Mouse (Mus musculus): ENCODE measurements around the gene Ttf1. TPM values are rescaled to one million over a fixed set of nuclear protein-coding genes. Genes with fewer than 3 reads are reported as not detected.

Gene Ttf1
- polyA plus RNA-seq, 1 experiment from 2014 or later = 12.2 TPM

DNA sequence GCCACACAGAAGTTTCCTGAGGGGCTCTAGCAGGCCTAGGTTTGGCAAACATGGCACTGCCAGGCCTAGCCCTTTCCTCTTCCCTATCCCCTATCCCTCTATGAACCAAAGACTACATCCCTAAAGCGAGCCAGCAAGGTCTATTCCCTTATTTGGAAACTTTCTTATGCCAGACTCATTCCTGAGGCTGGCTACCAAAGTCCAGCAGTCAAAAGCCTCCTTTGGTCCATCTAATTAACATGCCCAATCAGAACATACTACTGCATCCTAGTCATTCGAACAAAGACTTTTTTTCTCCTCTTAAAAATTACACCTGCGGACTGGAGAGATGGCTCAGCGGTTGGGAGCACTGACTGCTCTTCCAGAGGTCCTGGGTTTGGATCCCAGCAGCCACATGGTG is 28.1 kb upstream of the Ttf1 start:
- H3K9ac ChIP-seq (ENCODE audit: low read length) = no peak overlapping the region
- no peaks in the 10 kb centered on the region for H3K9me3 ChIP-seq (ENCODE audit: control insufficient read depth, low read length)
- H3K27ac ChIP-seq (ENCODE audit: low read depth, low read length) = no peak overlapping the region
- ATAC-seq (ENCODE audit: insufficient read depth, low FRiP score, low TSS enrichment) (no peak), DNase-seq (ENCODE audit: low spot score) (no peak)
- H3K4me2 ChIP-seq (ENCODE audit: low read depth) = no peak overlapping the region
- H3K27me3 ChIP-seq (ENCODE audit: control insufficient read depth, insufficient read depth, low read length) = no peaks in the 10 kb centered on the region
- no peaks in the 10 kb centered on the region for H3K36me3 ChIP-seq (ENCODE audit: control insufficient read depth, insufficient read depth, low read length)
- H3K4me1 ChIP-seq (ENCODE audit: control insufficient read depth, insufficient read depth, low read length) = no peaks in the 10 kb centered on the region
- no peak overlapping the region for H3K4me3 ChIP-seq (ENCODE audit: low read depth, low read length)
- WGBS = 86% methylated on average over 4 of the region's 4 CpGs

DNA sequence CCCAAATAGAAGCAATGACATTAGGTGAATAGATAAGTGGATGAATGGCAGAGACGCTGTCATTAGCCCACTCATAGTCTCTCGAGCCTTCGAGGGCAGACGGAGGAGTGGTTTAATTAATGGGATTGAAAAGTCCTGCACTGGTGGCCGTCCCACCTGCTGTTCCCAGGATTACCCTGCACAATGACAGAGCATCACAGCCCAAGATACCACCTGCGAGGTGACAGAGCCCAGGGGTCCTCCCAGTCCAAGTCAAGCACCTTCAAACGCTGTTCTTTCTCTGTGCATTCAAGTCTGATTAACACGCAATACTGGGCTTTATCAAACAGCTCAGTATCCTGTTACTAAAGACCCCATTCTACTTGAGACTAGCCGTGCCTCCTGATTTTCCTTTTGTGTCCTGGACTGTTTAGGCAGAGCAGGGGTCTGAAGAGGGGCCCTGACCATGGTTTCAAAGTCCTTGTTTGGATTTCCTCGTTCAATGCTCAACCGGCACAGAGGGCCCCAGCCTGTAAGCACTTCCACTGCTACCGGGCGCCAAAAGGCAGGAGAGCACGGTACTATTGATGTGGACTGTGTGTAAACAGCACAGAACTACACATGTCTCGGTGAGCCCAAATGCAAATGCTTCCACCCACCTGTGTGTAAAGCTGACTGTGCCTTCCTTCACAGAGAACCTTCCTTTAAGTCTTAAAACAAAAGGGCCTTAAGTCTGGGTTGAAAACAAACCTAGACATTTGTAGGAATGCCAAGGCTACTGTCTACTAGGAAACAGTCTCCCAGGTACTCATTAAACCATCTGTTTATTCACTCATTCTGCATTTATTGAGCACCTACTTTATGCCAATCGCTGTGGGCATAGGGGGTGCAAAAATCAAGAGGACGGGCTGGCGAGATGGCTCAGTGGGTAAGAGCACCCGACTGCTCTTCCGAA is 25.3 kb upstream of the Ttf1 start:
- Histone ChIP-seq H3K9me3 (ENCODE audit: control insufficient read depth, low read length) (no peaks in the 10 kb centered on the region), H3K4me1 (ENCODE audit: control insufficient read depth, insufficient read depth, low read length) (no peaks in the 10 kb centered on the region), H3K27me3 (ENCODE audit: control insufficient read depth, insufficient read depth, low read length) (peaks cover 3% of the 10 kb centered on the region), H3K4me3 (ENCODE audit: low read depth, low read length) (no peak overlapping the region), H3K27ac (ENCODE audit: low read depth, low read length) (no peak overlapping the region), H3K9ac (ENCODE audit: low read length) (no peak overlapping the region), H3K4me2 (ENCODE audit: low read depth) (no peak overlapping the region), H3K36me3 (ENCODE audit: control insufficient read depth, insufficient read depth, low read length) (no peaks in the 10 kb centered on the region)
- ATAC-seq (ENCODE audit: insufficient read depth, low FRiP score, low TSS enrichment) = no peak
- DNase-seq (ENCODE audit: low spot score) = peak; percentile 16
- 52% methylated on average over 20 of the region's 20 CpGs for WGBS

DNA sequence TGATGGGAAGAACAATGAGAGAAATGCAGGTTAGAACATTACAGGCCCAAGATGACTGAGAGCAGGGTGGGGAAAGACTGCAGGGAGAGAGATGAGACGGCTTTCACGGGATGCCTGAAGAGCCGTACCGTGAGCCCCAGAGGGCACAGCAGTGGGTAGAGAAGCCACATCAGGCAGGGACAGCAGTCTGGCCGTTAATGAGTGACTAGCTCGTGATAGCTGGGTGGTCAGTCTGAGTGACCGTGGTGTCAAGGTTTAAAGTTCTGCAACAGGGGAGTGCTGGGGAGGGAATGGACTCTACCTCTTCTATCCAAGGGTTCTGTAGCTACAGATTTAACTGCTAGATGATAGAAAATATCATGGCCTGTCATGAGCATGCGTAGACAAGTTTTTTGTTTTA is 24.4 kb upstream of the Ttf1 start:
- Histone ChIP-seq H3K4me3 (ENCODE audit: low read depth, low read length) (no peak overlapping the region), H3K36me3 (ENCODE audit: control insufficient read depth, insufficient read depth, low read length) (no peaks in the 10 kb centered on the region), H3K27ac (ENCODE audit: low read depth, low read length) (no peak overlapping the region), H3K4me1 (ENCODE audit: control insufficient read depth, insufficient read depth, low read length) (no peaks in the 10 kb centered on the region), H3K4me2 (ENCODE audit: low read depth) (no peak overlapping the region), H3K9me3 (ENCODE audit: control insufficient read depth, low read length) (no peaks in the 10 kb centered on the region), H3K27me3 (ENCODE audit: control insufficient read depth, insufficient read depth, low read length) (peaks cover 8% of the 10 kb centered on the region), H3K9ac (ENCODE audit: low read length) (no peak overlapping the region)
- DNase-seq (ENCODE audit: low spot score) = no peak
- ATAC-seq (ENCODE audit: insufficient read depth, low FRiP score, low TSS enrichment) = no peak
- 55% methylated on average over 8 of the region's 8 CpGs for WGBS

DNA sequence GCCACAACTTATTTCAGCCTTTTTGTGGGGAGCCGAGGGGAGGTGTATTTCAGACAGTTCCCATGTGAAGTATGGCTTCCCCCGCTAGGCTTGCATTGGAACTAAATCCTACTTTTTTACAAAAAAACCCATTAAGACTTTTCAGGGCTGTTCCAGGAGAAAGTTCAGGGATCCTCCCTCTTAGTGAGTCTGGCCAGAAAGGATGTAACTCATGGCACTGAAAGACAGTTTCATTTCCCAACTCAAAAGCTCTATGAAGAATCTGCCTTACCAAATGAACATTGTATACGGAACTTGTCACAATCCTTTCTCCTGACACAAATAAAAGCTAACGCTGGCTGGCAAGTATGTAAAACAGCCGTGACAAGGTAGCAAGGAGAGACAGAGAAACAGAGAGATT is 20.3 kb upstream of the Ttf1 start:
- no peak for ATAC-seq (ENCODE audit: insufficient read depth, low FRiP score, low TSS enrichment)
- Histone ChIP-seq H3K9ac (ENCODE audit: low read length) (no peak overlapping the region), H3K9me3 (ENCODE audit: control insufficient read depth, low read length) (no peaks in the 10 kb centered on the region), H3K4me1 (ENCODE audit: control insufficient read depth, insufficient read depth, low read length) (no peaks in the 10 kb centered on the region), H3K27me3 (ENCODE audit: control insufficient read depth, insufficient read depth, low read length) (peaks cover 25% of the 10 kb centered on the region), H3K27ac (ENCODE audit: low read depth, low read length) (no peak overlapping the region), H3K4me3 (ENCODE audit: low read depth, low read length) (no peak overlapping the region), H3K36me3 (ENCODE audit: control insufficient read depth, insufficient read depth, low read length) (no peaks in the 10 kb centered on the region), H3K4me2 (ENCODE audit: low read depth) (no peak overlapping the region)
- no peak for DNase-seq (ENCODE audit: low spot score)
- 24% methylated on average over 5 of the region's 5 CpGs for WGBS

DNA sequence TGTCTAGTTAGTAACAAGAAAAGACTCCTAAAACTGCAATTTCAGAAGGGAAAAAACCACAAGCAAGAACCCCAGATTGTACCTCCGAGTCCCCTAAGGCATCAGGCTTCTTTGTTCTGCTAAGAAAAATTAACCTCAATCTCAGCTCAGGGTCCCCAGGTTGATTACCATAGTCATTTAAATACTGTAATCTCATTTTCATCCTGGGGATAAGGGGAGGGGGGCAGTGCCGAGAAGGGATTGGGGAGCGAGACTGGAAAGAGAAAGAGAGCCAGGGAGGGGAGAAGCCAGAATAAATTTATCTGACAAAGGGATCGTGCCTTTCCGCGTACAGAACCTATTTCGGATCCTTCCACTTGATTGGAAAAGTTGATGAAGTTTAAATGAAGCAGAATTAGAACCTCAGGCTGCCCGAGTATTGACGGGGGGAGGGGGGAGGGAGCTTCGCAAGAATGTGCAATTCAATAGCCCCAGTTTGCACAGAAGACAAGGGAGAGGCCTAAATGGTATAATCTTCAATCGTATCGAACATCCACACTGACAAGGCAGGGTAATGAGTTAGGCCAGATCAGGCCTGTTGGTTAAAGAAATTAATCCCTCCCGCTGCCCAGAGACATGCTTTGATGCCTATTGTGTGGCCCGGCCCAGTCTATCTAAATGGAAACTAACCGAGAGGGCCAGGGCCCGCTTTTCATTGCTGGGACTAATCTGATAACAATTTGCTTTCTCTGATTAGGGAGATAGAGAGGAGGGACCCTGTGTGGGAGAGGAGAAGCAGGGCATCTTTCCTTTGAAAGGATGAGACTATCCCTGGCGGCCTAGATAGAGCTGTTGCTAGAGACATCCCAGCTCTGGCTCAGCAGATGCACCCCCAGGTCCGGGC is 19.2 kb upstream of the Ttf1 start:
- Histone ChIP-seq H3K4me2 (ENCODE audit: low read depth) (no peak overlapping the region), H3K9me3 (ENCODE audit: control insufficient read depth, low read length) (no peaks in the 10 kb centered on the region), H3K9ac (ENCODE audit: low read length) (no peak overlapping the region), H3K4me3 (ENCODE audit: low read depth, low read length) (no peak overlapping the region), H3K36me3 (ENCODE audit: control insufficient read depth, insufficient read depth, low read length) (no peaks in the 10 kb centered on the region), H3K27ac (ENCODE audit: low read depth, low read length) (no peak overlapping the region), H3K27me3 (ENCODE audit: control insufficient read depth, insufficient read depth, low read length) (peaks cover 25% of the 10 kb centered on the region), H3K4me1 (ENCODE audit: control insufficient read depth, insufficient read depth, low read length) (no peaks in the 10 kb centered on the region)
- no peak for ATAC-seq (ENCODE audit: insufficient read depth, low FRiP score, low TSS enrichment)
- WGBS = 7% methylated on average over 18 of the region's 18 CpGs
- DNase-seq (ENCODE audit: low spot score) = no peak

DNA sequence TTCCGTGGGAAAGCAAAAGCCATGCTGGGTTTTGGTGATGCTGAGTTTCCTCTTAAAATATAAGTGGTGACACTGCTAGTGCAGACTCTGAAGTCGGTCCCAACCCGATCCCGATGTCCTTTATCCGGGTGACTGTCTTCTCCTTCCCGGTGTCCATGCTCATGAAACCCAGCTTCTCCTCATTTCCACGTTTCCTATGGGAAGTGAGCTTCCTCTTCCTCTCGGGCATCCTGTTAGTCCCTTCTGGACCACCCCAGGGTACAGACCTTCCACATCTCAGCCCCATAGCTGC is 18.6 kb upstream of the Ttf1 start:
- peaks cover 4% of the 10 kb centered on the region; the same call in 1 of the 2 replicates for H3K4me1 ChIP-seq (ENCODE audit: control insufficient read depth, insufficient read depth, low read length)
- H3K27me3 ChIP-seq (ENCODE audit: control insufficient read depth, insufficient read depth, low read length) = peaks cover 25% of the 10 kb centered on the region
- DNase-seq (ENCODE audit: low spot score) (no peak), ATAC-seq (ENCODE audit: insufficient read depth, low FRiP score, low TSS enrichment) (no peak)
- no peaks in the 10 kb centered on the region for H3K9me3 ChIP-seq (ENCODE audit: control insufficient read depth, low read length)
- no peak overlapping the region for H3K9ac ChIP-seq (ENCODE audit: low read length)
- no peaks in the 10 kb centered on the region for H3K36me3 ChIP-seq (ENCODE audit: control insufficient read depth, insufficient read depth, low read length)
- no peak overlapping the region for H3K4me3 ChIP-seq (ENCODE audit: low read depth, low read length)
- WGBS = 34% methylated on average over 8 of the region's 8 CpGs
- H3K4me2 ChIP-seq (ENCODE audit: low read depth) = no peak overlapping the region
- no peak overlapping the region for H3K27ac ChIP-seq (ENCODE audit: low read depth, low read length)

DNA sequence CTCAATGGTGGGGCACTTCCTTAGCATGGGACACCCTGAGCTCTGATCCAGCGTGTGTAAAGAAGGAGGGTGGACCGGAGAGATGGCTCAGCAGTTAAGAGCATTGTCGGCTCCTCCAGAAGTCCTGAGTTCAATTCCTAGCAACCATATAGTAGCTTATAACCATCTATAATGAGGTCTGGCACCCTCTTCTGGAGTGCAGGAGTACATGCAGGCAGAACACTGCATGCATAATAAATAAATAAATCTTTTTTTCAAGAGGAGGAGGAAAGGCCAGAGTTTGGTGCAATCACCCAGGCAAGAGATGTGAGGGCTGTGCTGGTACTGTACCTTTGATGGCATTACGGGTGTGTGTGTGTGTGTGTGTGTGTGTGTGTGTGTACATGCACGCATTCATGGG is 17.9 kb upstream of the Ttf1 start:
- no peaks in the 10 kb centered on the region for H3K36me3 ChIP-seq (ENCODE audit: control insufficient read depth, insufficient read depth, low read length)
- H3K4me2 ChIP-seq (ENCODE audit: low read depth) = no peak overlapping the region
- H3K9me3 ChIP-seq (ENCODE audit: control insufficient read depth, low read length) = no peaks in the 10 kb centered on the region
- WGBS = 90% methylated on average over 5 of the region's 5 CpGs
- no peak overlapping the region for H3K4me3 ChIP-seq (ENCODE audit: low read depth, low read length)
- no peak overlapping the region for H3K27ac ChIP-seq (ENCODE audit: low read depth, low read length)
- peaks cover 4% of the 10 kb centered on the region; the same call in 1 of the 2 replicates for H3K4me1 ChIP-seq (ENCODE audit: control insufficient read depth, insufficient read depth, low read length)
- no peak overlapping the region for H3K9ac ChIP-seq (ENCODE audit: low read length)
- H3K27me3 ChIP-seq (ENCODE audit: control insufficient read depth, insufficient read depth, low read length) = peaks cover 25% of the 10 kb centered on the region
- DNase-seq (ENCODE audit: low spot score) (no peak), ATAC-seq (ENCODE audit: insufficient read depth, low FRiP score, low TSS enrichment) (no peak)

DNA sequence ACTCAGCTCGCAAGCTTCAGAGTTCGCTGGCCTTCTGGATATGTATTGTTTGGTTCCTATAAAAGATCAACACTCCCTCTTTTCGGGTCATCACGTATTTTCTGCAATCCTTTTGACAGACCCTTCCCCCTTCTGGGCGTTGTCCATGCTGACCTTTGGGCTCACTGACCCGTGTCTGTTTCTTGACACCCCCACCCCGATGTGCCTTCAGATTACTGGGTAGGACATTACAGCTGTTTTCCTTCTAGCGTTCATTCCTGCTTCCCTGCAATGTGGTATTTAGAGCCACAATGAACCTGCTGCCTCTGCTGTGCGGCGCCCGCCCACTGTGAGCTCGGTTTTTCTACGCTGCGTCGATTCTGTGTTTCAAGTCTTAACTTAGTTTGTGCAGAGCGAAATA is 13.9 kb upstream of the Ttf1 start:
- no peaks in the 10 kb centered on the region for H3K9me3 ChIP-seq (ENCODE audit: control insufficient read depth, low read length)
- no peak overlapping the region; the same call in 1 of the 2 replicates for H3K4me2 ChIP-seq (ENCODE audit: low read depth)
- peaks cover 14% of the 10 kb centered on the region for H3K27me3 ChIP-seq (ENCODE audit: control insufficient read depth, insufficient read depth, low read length)
- no peak for ATAC-seq (ENCODE audit: insufficient read depth, low FRiP score, low TSS enrichment)
- H3K4me1 ChIP-seq (ENCODE audit: control insufficient read depth, insufficient read depth, low read length) = peaks cover 4% of the 10 kb centered on the region; the same call in 1 of the 2 replicates
- 26% methylated on average over 16 of the region's 16 CpGs for WGBS
- no peak for DNase-seq (ENCODE audit: low spot score)
- H3K9ac ChIP-seq (ENCODE audit: low read length) = no peak overlapping the region
- no peak overlapping the region for H3K4me3 ChIP-seq (ENCODE audit: low read depth, low read length)
- H3K27ac ChIP-seq (ENCODE audit: low read depth, low read length) = no peak overlapping the region
- no peaks in the 10 kb centered on the region for H3K36me3 ChIP-seq (ENCODE audit: control insufficient read depth, insufficient read depth, low read length)

Data from neural tube, embryonic 11.5 days (tissue).